Mouse (Mus musculus) cerebellum, adult 9-10 months (tissue): ENCODE results near the gene Plin3.

Experiments
- DNase-seq: peaks from one replicate; pipeline ENCODE4 v3.0.0; 2022

The Plin3 gene

DNA sequence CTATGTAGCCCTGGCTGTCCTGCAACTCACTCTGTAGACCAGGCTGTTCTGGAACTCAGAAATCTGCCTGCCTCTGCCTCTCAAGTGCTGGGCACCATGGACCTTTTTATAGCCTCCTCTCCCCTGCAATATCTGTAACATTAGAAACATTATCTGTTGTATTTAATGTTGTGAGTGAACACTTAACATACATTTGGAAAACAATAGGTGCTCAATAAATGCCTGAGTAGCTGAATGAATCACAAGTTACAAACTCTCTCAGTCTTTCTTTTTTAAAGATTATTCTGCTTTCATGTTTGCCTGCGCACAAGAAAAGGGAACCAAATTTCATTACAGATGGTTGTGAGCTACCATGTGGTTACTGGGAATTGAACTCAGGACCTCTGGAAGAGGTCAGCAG, 5.6 kb upstream of the Plin3 start:
- no peak for DNase-seq

GRCm38 (mm10) chr17:56296201-56296600, 3.5 kb upstream of the Plin3 start:
- DNase-seq, result no peak

DNA sequence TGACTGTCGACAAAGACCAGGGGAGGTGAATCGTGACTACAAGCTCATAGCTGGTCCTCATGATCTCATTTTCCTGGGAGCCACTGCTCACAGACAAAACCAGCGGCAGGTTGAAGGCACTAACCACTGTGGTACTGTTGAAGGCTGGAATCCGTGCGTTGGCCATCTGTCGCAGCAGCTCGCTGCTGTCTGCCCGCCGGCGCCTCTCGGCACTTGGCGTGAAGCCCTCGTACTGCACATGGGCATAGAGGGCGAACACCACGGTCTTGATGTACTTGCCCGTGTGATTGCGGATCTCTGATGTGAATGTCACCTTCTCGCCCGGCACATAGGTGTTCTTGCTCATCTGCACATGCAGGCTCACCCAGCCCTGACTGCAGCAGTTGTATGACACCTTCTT, 1.6 kb upstream of the Plin3 start:
- DNase-seq, result peak; percentile 78

GRCm38 (mm10) chr17:56293291-56293690, 618 bp upstream of the Plin3 start:
- no peak for DNase-seq

GRCm38 (mm10) chr17:56291826-56292475, 722 bp downstream of the Plin3 start:
- DNase-seq, result no peak

GRCm38 (mm10) chr17:56291171-56291511, 1.5 kb downstream of the Plin3 start:
- peak; percentile 70 for DNase-seq

DNA sequence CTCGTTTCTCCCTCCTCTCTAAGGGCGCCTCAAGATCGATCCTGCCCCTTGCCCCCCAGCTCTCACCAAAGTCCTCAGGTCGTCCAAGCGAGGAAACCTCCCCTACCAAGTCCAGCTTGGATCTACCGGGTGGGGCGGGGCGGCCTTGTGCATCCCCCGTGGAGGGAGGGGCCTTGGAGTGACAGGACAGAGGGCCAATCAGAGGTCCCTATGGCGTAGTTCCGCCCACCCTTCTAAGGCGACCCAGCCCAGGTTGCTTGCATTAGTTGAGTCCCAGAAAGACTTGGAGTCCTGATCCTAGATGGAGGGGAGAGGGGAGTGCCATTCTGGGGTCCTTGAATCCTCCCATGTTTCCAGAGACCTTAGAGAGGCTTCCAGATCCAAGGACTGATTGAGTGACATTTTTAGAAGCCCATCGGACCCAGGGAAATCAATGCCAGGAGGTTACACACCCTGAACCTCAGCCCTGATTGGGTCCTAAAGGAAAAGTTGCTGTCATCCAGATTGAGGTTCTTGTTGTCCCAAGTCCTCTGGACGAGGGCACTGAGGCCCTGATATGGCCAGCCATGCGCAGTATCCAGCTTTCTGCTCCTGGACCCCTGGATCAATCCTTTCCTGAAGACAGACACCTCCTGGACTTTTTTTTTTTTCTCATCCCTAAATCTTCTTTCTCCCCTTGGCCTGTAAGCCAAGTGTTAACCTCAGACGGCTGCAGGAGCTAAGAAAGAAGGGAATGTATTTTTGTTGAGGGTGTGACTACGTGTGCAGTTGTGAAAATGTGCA, 2.1 kb downstream of the Plin3 start:
- DNase-seq, result no peak

- DNase-seq, result no peak
Observed at GRCm38 (mm10) chr17:56289371-56290331, 3.0 kb downstream of the Plin3 start.

- no peak for DNase-seq
Observed at GRCm38 (mm10) chr17:56288866-56289265, 3.8 kb downstream of the Plin3 start.

DNA sequence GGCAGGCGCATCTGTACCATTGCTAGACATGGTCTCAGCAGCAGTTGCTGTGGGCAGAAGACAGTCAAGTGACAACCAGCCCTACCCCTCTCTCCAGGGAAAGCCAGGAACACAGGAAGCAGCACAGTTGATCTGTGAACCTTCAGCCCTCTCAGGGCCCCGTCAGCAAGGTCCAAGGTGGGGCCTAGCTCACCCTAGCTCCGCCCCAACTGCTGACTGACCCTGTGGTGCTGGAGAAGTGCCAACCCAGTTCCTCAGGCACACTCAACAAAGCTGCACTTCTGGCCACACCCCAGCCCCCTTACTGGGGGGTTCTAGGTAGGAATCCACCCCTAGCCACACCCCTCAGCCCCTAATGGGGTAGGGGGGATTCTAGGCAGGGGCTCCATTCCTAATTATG, 4.8 kb downstream of the Plin3 start:
- no peak for DNase-seq

DNA sequence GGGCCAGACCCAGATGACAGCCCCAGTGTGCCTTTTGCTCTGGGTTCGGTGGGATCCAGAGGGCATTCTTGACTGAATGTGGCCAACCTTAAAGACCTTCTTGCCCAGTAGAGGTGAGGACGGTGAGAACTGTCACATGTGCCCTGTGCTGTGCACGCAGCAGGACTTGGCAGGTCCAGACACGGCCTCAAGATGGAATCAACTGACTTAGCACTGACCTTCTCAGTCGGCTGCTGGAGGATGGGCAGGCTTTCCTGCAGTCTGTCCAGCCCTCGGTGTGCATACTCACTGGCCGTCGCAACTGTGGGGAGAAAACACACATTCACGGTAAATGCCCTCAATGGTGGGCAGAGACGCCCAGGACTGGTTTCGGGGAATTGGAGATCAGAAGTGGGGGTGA, 6.7 kb downstream of the Plin3 start:
- no peak for DNase-seq

GRCm38 (mm10) chr17:56283316-56283715, 9.4 kb downstream of the Plin3 start:
- no peak for DNase-seq

GRCm38 (mm10) chr17:56282802-56283201, 9.9 kb downstream of the Plin3 start:
- no peak for DNase-seq

DNA sequence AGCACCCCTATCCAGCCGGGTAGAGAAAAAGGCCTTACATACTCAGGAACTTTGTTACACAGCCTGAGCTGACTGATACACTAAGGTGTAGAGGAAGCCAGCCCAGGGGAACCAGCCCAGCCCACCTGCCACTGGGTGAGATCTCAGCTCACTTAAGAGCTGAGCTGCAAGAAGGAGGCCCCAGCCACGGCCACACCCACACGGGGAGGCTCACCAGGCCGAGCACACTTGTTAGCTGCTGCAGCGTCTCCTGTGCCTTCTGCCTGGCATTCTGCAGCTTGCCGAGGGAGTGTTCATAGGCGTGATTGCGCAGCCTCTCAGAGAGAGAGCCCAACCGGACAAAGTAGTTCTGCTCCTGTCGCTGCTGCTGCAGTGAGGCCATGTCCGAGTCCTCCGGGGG, 11.5 kb downstream of the Plin3 start:
- no peak for DNase-seq

DNA sequence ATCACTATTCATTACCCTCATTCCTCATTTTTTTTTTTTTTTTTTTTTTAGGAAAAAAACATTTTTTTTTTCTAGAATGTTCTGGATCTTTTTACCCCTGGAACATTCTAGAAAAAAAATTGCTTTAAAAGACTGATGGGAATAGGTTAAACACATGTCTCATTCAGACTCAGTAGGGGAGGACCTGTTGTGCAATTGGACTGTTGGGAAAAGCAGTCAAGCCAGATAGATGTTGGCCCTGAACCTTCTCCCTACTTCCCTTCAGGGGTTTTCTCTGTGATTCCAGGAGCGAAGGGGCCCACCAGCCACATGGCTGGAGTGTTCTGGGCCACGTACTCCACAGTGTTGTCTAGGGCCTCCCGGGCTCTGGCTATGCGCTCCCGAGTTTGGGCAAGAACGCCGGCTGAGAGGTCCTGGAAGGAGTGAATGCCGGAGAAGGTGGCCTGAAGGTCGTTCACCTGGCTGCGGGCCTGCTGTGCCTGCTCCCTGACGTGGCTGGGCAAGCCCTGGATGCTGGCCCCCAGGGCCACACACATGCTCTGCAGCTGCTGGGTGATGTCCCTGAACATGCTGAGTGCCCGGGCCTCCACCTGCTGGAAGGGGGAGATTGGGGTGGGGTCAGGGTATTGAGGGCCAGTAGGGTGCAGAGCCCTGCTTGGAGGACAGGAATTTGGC, 13.1 kb downstream of the Plin3 start:
- no peak for DNase-seq

GRCm38 (mm10) chr17:56278340-56278739, 14.3 kb downstream of the Plin3 start:
- DNase-seq, result no peak

- no peak for DNase-seq
Observed at GRCm38 (mm10) chr17:56277567-56277893, 15.1 kb downstream of the Plin3 start.

- peak; percentile 77 for DNase-seq
Observed at GRCm38 (mm10) chr17:56276643-56277566, 15.8 kb downstream of the Plin3 start, which contains the start of gene Ticam1. TSS of gene Ticam1 (minus strand) at chr17:56276786.

GRCm38 (mm10) chr17:56275842-56276480, 16.7 kb downstream of the Plin3 start:
- peak; percentile 52 for DNase-seq

DNA sequence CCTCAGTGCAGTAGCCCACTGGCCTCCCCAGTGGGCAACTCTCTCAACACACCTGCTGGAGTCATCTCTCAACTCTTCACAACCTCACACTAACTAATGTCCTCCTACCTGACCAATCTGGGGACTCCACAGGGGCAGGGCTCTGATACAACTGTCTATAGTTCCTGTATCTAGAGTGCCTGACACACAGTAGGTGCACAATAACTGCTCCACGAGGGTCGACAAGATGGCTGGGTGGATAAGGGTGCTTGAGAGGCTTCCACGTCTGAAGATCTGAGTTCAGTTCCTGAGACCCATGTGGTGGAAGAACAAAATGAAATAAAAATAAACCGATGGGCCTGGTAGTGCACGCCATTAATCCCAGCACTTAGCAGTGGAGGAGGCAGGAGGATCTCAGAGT, 18.7 kb downstream of the Plin3 start:
- DNase-seq, result no peak

GRCm38 (mm10) chr17:56273482-56273881, 19.2 kb downstream of the Plin3 start:
- no peak for DNase-seq
